Mouse (Mus musculus) myocyte (in vitro differentiated cells): ENCODE data around the gene Pank1. TPM values are rescaled to one million over a fixed set of nuclear protein-coding genes. Genes with fewer than 3 reads are reported as not detected.

Source experiments
- H3K27me3 ChIP-seq: one replicate; pipeline ENCODE4 v1.6.1; 2011; ENCODE audit not compliant: control insufficient read depth, insufficient read depth, insufficient read length
- H3K36me3 ChIP-seq: one replicate; pipeline ENCODE4 v1.6.1; 2011; ENCODE audit not compliant: control insufficient read depth, insufficient read depth
- H3K4me2 ChIP-seq: one replicate; pipeline ENCODE4 v1.6.1; 2011; ENCODE audit warnings: low read depth, control low read depth
- H3K4me3 ChIP-seq: one replicate; pipeline ENCODE4 v1.5.1; 2011; ENCODE audit warnings: mild to moderate bottlenecking, control low read depth, moderate library complexity
- H3K79me2 ChIP-seq: one replicate; pipeline ENCODE4 v1.6.1; 2011; ENCODE audit not compliant: control insufficient read depth, insufficient read depth
- H3ac ChIP-seq: one replicate; pipeline ENCODE4 v1.6.1; 2011; ENCODE audit not compliant: control insufficient read depth, insufficient read length
- CEBPB ChIP-seq: IDR thresholded peaks from 2 replicates; pipeline ENCODE4 v1.6.1; 2011; ENCODE audit warnings: mild to moderate bottlenecking, moderate library complexity; ENCODE audit not compliant: poor library complexity, insufficient read depth, severe bottlenecking
- E2F4 ChIP-seq: IDR thresholded peaks from one replicate; pipeline ENCODE4 v1.6.1; 2011; ENCODE audit warnings: mild to moderate bottlenecking, control low read depth, moderate library complexity; ENCODE audit not compliant: insufficient read depth
- MAX ChIP-seq: IDR thresholded peaks from one replicate; pipeline ENCODE4 v1.6.1; 2011; ENCODE audit warnings: low read depth, mild to moderate bottlenecking, control low read depth
- MYOD1 ChIP-seq, 3 experiments: IDR thresholded peaks; one replicate each; pipeline ENCODE4 v1.6.1; 2011; ENCODE audit warnings: control low read depth in 2 of 3, low read depth in 2 of 3, mild to moderate bottlenecking in 2 of 3, moderate library complexity in 1 of 3; ENCODE audit not compliant: insufficient read length in 2 of 3, control insufficient read depth in 1 of 3
- MYOG ChIP-seq, 3 experiments: IDR thresholded peaks; one replicate each; pipeline ENCODE4 v1.6.1; 2011; ENCODE audit warnings: control low read depth in 2 of 3, low read depth in 2 of 3, mild to moderate bottlenecking in 2 of 3; ENCODE audit not compliant: insufficient read length in 2 of 3, control insufficient read depth in 1 of 3, insufficient read depth in 1 of 3
- POLR2A ChIP-seq: IDR thresholded peaks from one replicate; pipeline ENCODE4 v1.6.1; 2011; ENCODE audit warnings: low read depth, mild to moderate bottlenecking, control low read depth, moderate library complexity; ENCODE audit not compliant: insufficient read length
- POLR2AphosphoS2 ChIP-seq: IDR thresholded peaks from one replicate; pipeline ENCODE4 v1.6.1; 2011; ENCODE audit warnings: low read depth, control low read depth; ENCODE audit not compliant: insufficient read length
- REST ChIP-seq: IDR thresholded peaks from one replicate; pipeline ENCODE4 v1.6.1; 2011; ENCODE audit warnings: mild to moderate bottlenecking, control low read depth, moderate library complexity; ENCODE audit not compliant: insufficient read depth, insufficient read length
- SRF ChIP-seq: IDR thresholded peaks from one replicate; pipeline ENCODE4 v1.6.1; 2011; ENCODE audit warnings: low read depth; ENCODE audit not compliant: control insufficient read depth, insufficient read length
- TCF12 ChIP-seq: IDR thresholded peaks from one replicate; pipeline ENCODE4 v1.6.1; 2011; ENCODE audit warnings: mild to moderate bottlenecking, control low read depth; ENCODE audit not compliant: poor library complexity, insufficient read depth, severe bottlenecking
- TCF3 ChIP-seq: IDR thresholded peaks from one replicate; pipeline ENCODE4 v1.6.1; 2011; ENCODE audit warnings: low read depth, control low read depth; ENCODE audit not compliant: insufficient read length
- USF1 ChIP-seq: IDR thresholded peaks from one replicate; pipeline ENCODE4 v1.6.1; 2011; ENCODE audit warnings: low read depth, mild to moderate bottlenecking, control low read depth, moderate library complexity
- polyA plus RNA-seq: library from polyadenylated mRNA; unstranded; fragments of >200 nt; fragmentation: generic; extraction: Trizol; gene quantifications from one replicate; pipeline ENCODE4 v1.2.1, GENCODE M21; 2012; ENCODE audit warnings: missing spikeins

The Pank1 gene
- polyA plus RNA-seq, 1 experiment, result 3.5 TPM

DNA sequence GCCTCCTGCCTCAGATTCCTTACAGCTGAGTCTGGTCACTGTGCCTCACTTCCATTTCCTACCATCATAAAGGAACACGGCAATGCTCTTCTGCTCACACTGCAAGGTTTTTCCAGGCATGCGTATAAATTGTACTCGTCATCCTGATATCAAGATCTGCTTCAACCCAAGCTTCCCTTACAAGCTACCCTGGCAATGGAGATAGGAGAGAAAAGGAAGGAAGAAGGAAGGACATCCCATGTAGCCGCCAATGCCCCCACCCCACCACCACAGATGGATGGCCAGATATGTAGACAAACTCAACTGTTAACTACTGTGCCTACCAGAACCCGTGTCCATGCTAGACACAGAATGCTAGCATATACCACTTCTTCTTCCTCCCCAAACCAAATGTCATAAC, 34.5 kb downstream of the Pank1 start:
- TF ChIP-seq USF1 (no peak), SRF (no peak), CEBPB (no peak), REST (no peak), MYOD1 (IDR thresholded peaks at IDR 0.05; ENCODE audit: control insufficient read depth in 1 of 3, insufficient read length in 2 of 3, low read depth in 2 of 3) (no peak), MYOG (IDR thresholded peaks at IDR 0.05; ENCODE audit: control insufficient read depth in 1 of 3, insufficient read depth in 1 of 3, insufficient read length in 2 of 3, low read depth in 2 of 3) (no peak), E2F4 (no peak), POLR2AphosphoS2 (no peak), MAX (no peak), TCF3 (no peak), POLR2A (no peak), TCF12 (no peak)
- H3ac ChIP-seq, result no peak overlapping the region
- H3K79me2 ChIP-seq, result peaks cover 9% of the 10 kb centered on the region
- H3K4me3 ChIP-seq, result no peak overlapping the region
- H3K27me3 ChIP-seq, result no peaks in the 10 kb centered on the region
- no peak overlapping the region for H3K4me2 ChIP-seq
- H3K36me3 ChIP-seq, result no peaks in the 10 kb centered on the region

DNA sequence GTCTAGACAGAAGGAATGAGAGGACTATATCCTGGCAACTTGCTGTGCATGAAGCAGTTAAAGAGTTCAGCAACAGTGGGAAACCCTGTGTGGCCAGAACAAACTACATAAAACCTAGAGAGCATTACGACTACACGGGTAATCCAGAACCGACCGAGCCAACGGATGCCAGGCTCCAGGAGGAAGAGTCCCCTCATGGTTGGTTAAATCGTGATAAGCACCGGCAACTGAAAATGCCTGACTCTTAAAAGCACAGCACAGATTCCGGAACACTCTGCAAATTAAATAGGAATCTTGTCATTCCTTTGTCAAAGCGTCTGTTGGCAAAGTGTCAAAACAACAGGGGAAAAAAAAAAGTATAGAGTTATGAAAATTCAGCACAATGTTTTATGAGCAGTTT, 35.2 kb downstream of the Pank1 start:
- H3K4me3 ChIP-seq, result no peak overlapping the region
- no peaks in the 10 kb centered on the region for H3K36me3 ChIP-seq
- H3K4me2 ChIP-seq, result no peak overlapping the region
- no peak overlapping the region for H3ac ChIP-seq
- no peaks in the 10 kb centered on the region for H3K27me3 ChIP-seq
- TF ChIP-seq POLR2A, result no peak
- TF ChIP-seq MYOG (IDR thresholded peaks at IDR 0.05; ENCODE audit: control insufficient read depth in 1 of 3, insufficient read depth in 1 of 3, insufficient read length in 2 of 3, low read depth in 2 of 3), result no peak
- no peak for TF ChIP-seq REST
- no peak for TF ChIP-seq MAX
- no peak for TF ChIP-seq MYOD1 (IDR thresholded peaks at IDR 0.05; ENCODE audit: control insufficient read depth in 1 of 3, insufficient read length in 2 of 3, low read depth in 2 of 3)
- no peak for TF ChIP-seq USF1
- TF ChIP-seq SRF, result no peak
- no peak for TF ChIP-seq E2F4
- H3K79me2 ChIP-seq, result peaks cover 9% of the 10 kb centered on the region

DNA sequence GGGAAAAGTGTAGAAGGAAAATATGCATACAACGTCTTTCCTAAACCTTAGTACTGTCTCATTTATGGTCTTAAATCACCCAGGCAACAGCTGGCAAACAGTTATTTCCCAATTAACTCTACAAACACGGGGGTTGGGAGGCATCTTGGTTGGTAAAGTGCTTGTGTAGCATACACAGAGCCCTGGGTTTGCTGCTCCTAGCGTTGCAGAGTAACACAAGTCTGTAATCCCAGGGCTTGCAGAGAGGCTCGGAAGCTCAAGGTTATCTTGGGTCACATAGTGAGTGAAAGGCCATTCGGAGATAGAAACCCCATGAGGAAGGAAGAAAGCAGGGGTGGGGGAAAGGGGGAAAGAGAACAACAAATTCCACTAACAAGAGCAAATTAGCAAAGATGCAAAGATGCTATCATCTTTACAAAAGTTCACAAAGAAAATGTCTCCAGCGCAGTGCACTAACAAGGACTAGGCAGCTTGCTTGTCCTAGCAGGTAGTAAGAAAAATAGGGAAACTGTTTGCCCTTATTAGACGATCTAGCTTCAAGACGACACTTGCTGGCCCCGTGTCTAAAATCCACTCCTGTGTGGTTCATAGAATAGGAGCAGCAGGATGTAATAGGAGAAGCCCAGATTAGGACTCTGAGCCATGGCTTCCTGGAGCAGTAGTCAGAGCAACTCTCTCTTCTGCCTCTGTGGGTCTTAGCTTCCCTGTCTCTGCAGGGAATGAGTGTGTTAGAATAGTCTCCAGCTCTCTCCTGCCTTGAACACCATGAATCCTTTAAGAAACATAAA, 37.3 kb downstream of the Pank1 start:
- no peak overlapping the region for H3K4me2 ChIP-seq
- no peaks in the 10 kb centered on the region for H3K36me3 ChIP-seq
- H3K27me3 ChIP-seq, result no peaks in the 10 kb centered on the region
- no peak overlapping the region for H3ac ChIP-seq
- H3K79me2 ChIP-seq, result peaks cover 9% of the 10 kb centered on the region
- H3K4me3 ChIP-seq, result no peak overlapping the region
- TF ChIP-seq TCF3 (no peak), CEBPB (no peak), MAX (no peak), REST (no peak), MYOG (IDR thresholded peaks at IDR 0.05; ENCODE audit: control insufficient read depth in 1 of 3, insufficient read depth in 1 of 3, insufficient read length in 2 of 3, low read depth in 2 of 3) (no peak), TCF12 (no peak), POLR2A (no peak), POLR2AphosphoS2 (no peak), SRF (no peak), E2F4 (no peak), MYOD1 (IDR thresholded peaks at IDR 0.05; ENCODE audit: control insufficient read depth in 1 of 3, insufficient read length in 2 of 3, low read depth in 2 of 3) (no peak), USF1 (no peak)

DNA sequence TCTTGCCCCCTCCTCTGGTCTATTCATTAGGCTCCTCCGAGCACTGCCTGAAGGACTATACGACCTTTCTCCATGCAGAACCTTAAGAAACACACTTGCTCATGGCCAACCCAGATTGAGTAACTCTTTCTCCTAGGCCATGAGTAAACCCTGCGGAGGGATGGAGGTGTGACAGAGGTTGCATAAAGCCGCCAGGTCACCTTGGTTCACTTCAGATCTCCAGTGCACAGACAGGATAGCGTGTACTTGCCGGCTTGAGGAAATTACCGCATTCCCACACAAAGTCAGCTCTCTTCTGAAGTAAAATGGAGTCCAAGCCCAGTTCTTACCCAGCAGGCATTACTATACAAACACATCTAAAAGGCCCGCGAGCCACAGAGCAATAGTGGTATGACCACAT, 40.6 kb downstream of the Pank1 start:
- TF ChIP-seq SRF (no peak), POLR2A (no peak), E2F4 (no peak), CEBPB (no peak), MAX (no peak), REST (no peak), POLR2AphosphoS2 (no peak), MYOG (IDR thresholded peaks at IDR 0.05; ENCODE audit: control insufficient read depth in 1 of 3, insufficient read depth in 1 of 3, insufficient read length in 2 of 3, low read depth in 2 of 3) (no peak), USF1 (no peak), TCF3 (no peak), TCF12 (no peak), MYOD1 (IDR thresholded peaks at IDR 0.05; ENCODE audit: control insufficient read depth in 1 of 3, insufficient read length in 2 of 3, low read depth in 2 of 3) (no peak)
- no peak overlapping the region for H3K4me2 ChIP-seq
- no peaks in the 10 kb centered on the region for H3K27me3 ChIP-seq
- no peaks in the 10 kb centered on the region for H3K79me2 ChIP-seq
- no peaks in the 10 kb centered on the region for H3K36me3 ChIP-seq
- no peak overlapping the region for H3ac ChIP-seq
- H3K4me3 ChIP-seq, result no peak overlapping the region
